In genomic region chr12:76765901-76766630, GRCm38 (mm10) we compare ENCODE assay signal across 8 mouse cellular contexts. TPM values are rescaled to one million over a fixed set of nuclear protein-coding genes. Genes with fewer than 3 reads are reported as not detected.
DNase-seq lines count a peak whose midpoint lies in the region; ATAC-seq and TF ChIP-seq lines count a peak whose summit lies in the region.

No protein-coding gene starts in this region.

- intact Hi-C loops in gastrocnemius, postnatal 36 days (cut with DNase I): no loop called here

- TF ChIP-seq CTCF in bone marrow macrophage, adult 2 months (IDR thresholded peaks at IDR 0.05; ENCODE audit: low read depth, low read length): no peak

- no peaks in the 10 kb centered on the region for H3K9me3 ChIP-seq in forebrain, embryonic 12.5 days
- H3K9me3 ChIP-seq in intestine, embryonic 16.5 days (ENCODE audit: control insufficient read depth, low read length): no peaks in the 10 kb centered on the region

- peaks cover 8% of the 10 kb centered on the region for H3K4me1 ChIP-seq in bone marrow macrophage, adult 2 months (ENCODE audit: control insufficient read depth, insufficient read depth, low read length)
- H3K4me1 ChIP-seq in forebrain, embryonic 12.5 days: peaks cover 7% of the 10 kb centered on the region
- peaks cover 5% of the 10 kb centered on the region; the same call in 1 of the 2 replicates for H3K4me1 ChIP-seq in intestine, embryonic 16.5 days (ENCODE audit: control insufficient read depth, insufficient read depth, low read length)

- peak overlapping the region; percentile 58 for H3K4me2 ChIP-seq in forebrain, embryonic 12.5 days
- peak overlapping the region; percentile 72 for H3K4me2 ChIP-seq in intestine, embryonic 16.5 days (ENCODE audit: low read depth, low read length)

- H3K9ac ChIP-seq in forebrain, embryonic 12.5 days: peak overlapping the region; percentile 70
- peak overlapping the region; percentile 80 for H3K9ac ChIP-seq in intestine, embryonic 16.5 days (ENCODE audit: low read depth, low read length)

- peak; percentile 44 for ATAC-seq in forebrain, embryonic 12.5 days (ENCODE audit: low FRiP score)
- peak; percentile 29 for ATAC-seq in intestine, embryonic 16.5 days

- peaks cover 11% of the 10 kb centered on the region; the same call in 1 of the 2 replicates for H3K79me2 ChIP-seq in macrophage (ENCODE audit: inconsistent target)

- no peak overlapping the region for H3K27ac ChIP-seq in bone marrow macrophage, adult 2 months (ENCODE audit: insufficient read depth, low read depth, low read length)
- peak overlapping the region; percentile 83 for H3K27ac ChIP-seq in forebrain, embryonic 12.5 days
- H3K27ac ChIP-seq in intestine, embryonic 16.5 days (ENCODE audit: low read length): peak overlapping the region; percentile 65
- peak overlapping the region; percentile 81 for H3K27ac ChIP-seq in macrophage

- H3K36me3 ChIP-seq in forebrain, embryonic 12.5 days (replicated peaks): no peaks in the 10 kb centered on the region
- no peaks in the 10 kb centered on the region for H3K36me3 ChIP-seq in intestine, embryonic 16.5 days (ENCODE audit: control insufficient read depth, insufficient read depth, low read length)
- no peaks in the 10 kb centered on the region for H3K36me3 ChIP-seq in macrophage (ENCODE audit: inconsistent target)

- TF ChIP-seq POLR2A in bone marrow macrophage, adult 2 months (IDR thresholded peaks at IDR 0.05; ENCODE audit: borderline replicate concordance, low read depth, low read length): no peak

- peaks cover 7% of the 10 kb centered on the region; the same call in 1 of the 2 replicates for H3K27me3 ChIP-seq in forebrain, embryonic 12.5 days
- no peaks in the 10 kb centered on the region for H3K27me3 ChIP-seq in intestine, embryonic 16.5 days (replicated peaks; ENCODE audit: control insufficient read depth, insufficient read depth, low read length)

- peak overlapping the region; percentile 74 for H3K4me3 ChIP-seq in bone marrow macrophage, adult 2 months (ENCODE audit: insufficient read depth, low read length)
- H3K4me3 ChIP-seq in forebrain, embryonic 12.5 days (replicated peaks): peak overlapping the region; percentile 71
- H3K4me3 ChIP-seq in intestine, embryonic 16.5 days (ENCODE audit: low read length): peak overlapping the region; percentile 78
- peak overlapping the region; percentile 82 for H3K4me3 ChIP-seq in macrophage (ENCODE audit: inconsistent target)

- DNase-seq in kidney, postnatal 10 days: peak; percentile 35
- DNase-seq in kidney, postnatal 36 days: no peak
- DNase-seq in natural killer cell, adult 2 months (ENCODE audit: low spot score in 2 of 2): no peak
- no peak for DNase-seq in gastrocnemius, postnatal 36 days

- 31% methylated on average over 20 of the region's 20 CpGs for WGBS in forebrain, embryonic 12.5 days
- 33% methylated on average over 20 of the region's 20 CpGs for WGBS in intestine, embryonic 16.5 days
- WGBS in macrophage (ENCODE audit: missing documents): 52% methylated on average over 20 of the region's 20 CpGs

RNA-seq across cellular contexts. Expression of gene Fntb, which starts 0.7 kb away (rescaled TPM):
- polyA plus RNA-seq in bone marrow macrophage, adult 2 months (2012; ENCODE audit: insufficient read depth, insufficient read length, missing spikeins): 4.3 and 5.5 TPM in 2 replicates
- 35.2 and 37.3 TPM in 2 replicates for polyA plus RNA-seq in forebrain, embryonic 12.5 days (2016; fragmentation: Nextera tagmentation; extraction: Ambion mirVana)
- polyA plus RNA-seq in intestine, embryonic 16.5 days (2015; fragmentation: Nextera tagmentation; extraction: Ambion mirVana): 27.9 and 29.5 TPM in 2 replicates
- 10 to 100 TPM in 4 of 26 experiments, 1 to 10 TPM in 20, under 1 TPM in 2; 0.86 to 11.7 (median 5.8) TPM for total RNA-seq in macrophage (2018; cell fraction: chromatin; rRNA removed)
- total RNA-seq in macrophage (2018; cell fraction: cytosol; rRNA removed): 1 to 10 TPM; 3.5 to 6.8 (median 5.6) TPM
- total RNA-seq in macrophage (2018; cell fraction: nucleus; rRNA removed): 1 to 10 TPM in 25 of 26 experiments, under 1 TPM in 1; 0.82 to 7.5 (median 4.2) TPM
- polyA plus RNA-seq in macrophage (2018): 4.4 to 7.2 TPM (median 4.9 TPM) in 3 replicates
- 10 to 100 TPM; 12.2 to 16.1 TPM for total RNA-seq in gastrocnemius, postnatal 36 days (2021)

RNA-seq across cellular contexts. Expression of gene Churc1, which starts 0.7 kb away (rescaled TPM):
- polyA plus RNA-seq in bone marrow macrophage, adult 2 months (2012; ENCODE audit: insufficient read depth, insufficient read length, missing spikeins): 52.1 and 52.3 TPM in 2 replicates
- polyA plus RNA-seq in forebrain, embryonic 12.5 days (2016; fragmentation: Nextera tagmentation; extraction: Ambion mirVana): 70.1 and 79.0 TPM in 2 replicates
- polyA plus RNA-seq in intestine, embryonic 16.5 days (2015; fragmentation: Nextera tagmentation; extraction: Ambion mirVana): 121 and 130 TPM in 2 replicates
- total RNA-seq in macrophage (2018; cell fraction: chromatin; rRNA removed): 10 to 100 TPM in 13 of 26 experiments, 1 to 10 TPM in 13; 6.0 to 24.2 (median 10.3) TPM
- total RNA-seq in macrophage (2018; cell fraction: cytosol; rRNA removed): 10 to 100 TPM; 41.4 to 67.1 (median 55.2) TPM
- 10 to 100 TPM in 21 of 26 experiments, 1 to 10 TPM in 5; 6.7 to 33.4 (median 15.8) TPM for total RNA-seq in macrophage (2018; cell fraction: nucleus; rRNA removed)
- polyA plus RNA-seq in macrophage (2018): 23.7 to 72.6 TPM (median 66.6 TPM) in 3 replicates
- total RNA-seq in gastrocnemius, postnatal 36 days (2021): 10 to 100 TPM; 59.7 to 59.8 TPM

RNA-seq across cellular contexts. Expression of gene Gpx2, which starts 29.3 kb away (rescaled TPM):
- polyA plus RNA-seq in bone marrow macrophage, adult 2 months (2012; ENCODE audit: insufficient read depth, insufficient read length, missing spikeins): not detected in 2 replicates
- 0.33 and 1.2 TPM in 2 replicates for polyA plus RNA-seq in forebrain, embryonic 12.5 days (2016; fragmentation: Nextera tagmentation; extraction: Ambion mirVana)
- polyA plus RNA-seq in intestine, embryonic 16.5 days (2015; fragmentation: Nextera tagmentation; extraction: Ambion mirVana): 69.0 and 91.0 TPM in 2 replicates
- not detected for total RNA-seq in macrophage (2018; cell fraction: chromatin; rRNA removed)
- total RNA-seq in macrophage (2018; cell fraction: cytosol; rRNA removed): not detected
- not detected for total RNA-seq in macrophage (2018; cell fraction: nucleus; rRNA removed)
- polyA plus RNA-seq in macrophage (2018): not detected in 3 replicates
- total RNA-seq in gastrocnemius, postnatal 36 days (2021): not detected

RNA-seq across cellular contexts. Expression of gene Sptb, which starts 55.7 kb away (rescaled TPM):
- polyA plus RNA-seq in bone marrow macrophage, adult 2 months (2012; ENCODE audit: insufficient read depth, insufficient read length, missing spikeins): 0.12 and 0.27 TPM in 2 replicates
- polyA plus RNA-seq in forebrain, embryonic 12.5 days (2016; fragmentation: Nextera tagmentation; extraction: Ambion mirVana): 1.8 and 2.1 TPM in 2 replicates
- polyA plus RNA-seq in intestine, embryonic 16.5 days (2015; fragmentation: Nextera tagmentation; extraction: Ambion mirVana): 0.98 and 1.2 TPM in 2 replicates
- total RNA-seq in macrophage (2018; cell fraction: chromatin; rRNA removed): under 1 TPM in 16 of 26 experiments, not detected in 10; 0.04 to 0.22 (median 0.12) TPM
- under 1 TPM in 25 of 26 experiments, not detected in 1; under 0.01 to 0.06 (median 0.04) TPM for total RNA-seq in macrophage (2018; cell fraction: cytosol; rRNA removed)
- under 1 TPM in 21 of 26 experiments, not detected in 5; 0.04 to 0.17 (median 0.10) TPM for total RNA-seq in macrophage (2018; cell fraction: nucleus; rRNA removed)
- 0.02 to 0.10 TPM (median 0.06 TPM) in 3 replicates for polyA plus RNA-seq in macrophage (2018)
- 100 to 1,000 TPM; 112 to 143 TPM for total RNA-seq in gastrocnemius, postnatal 36 days (2021)

RNA-seq across cellular contexts. Expression of gene Rab15, which starts 56.6 kb away (rescaled TPM):
- polyA plus RNA-seq in bone marrow macrophage, adult 2 months (2012; ENCODE audit: insufficient read depth, insufficient read length, missing spikeins): not detected in 2 replicates
- 11.8 and 13.8 TPM in 2 replicates for polyA plus RNA-seq in forebrain, embryonic 12.5 days (2016; fragmentation: Nextera tagmentation; extraction: Ambion mirVana)
- polyA plus RNA-seq in intestine, embryonic 16.5 days (2015; fragmentation: Nextera tagmentation; extraction: Ambion mirVana): 17.6 and 18.7 TPM in 2 replicates
- total RNA-seq in macrophage (2018; cell fraction: chromatin; rRNA removed): 1 to 10 TPM in 11 of 26 experiments, under 1 TPM in 5, not detected in 10; 0.25 to 5.6 (median 1.3) TPM
- 1 to 10 TPM in 13 of 26 experiments, under 1 TPM in 12, not detected in 1; 0.03 to 2.3 (median 1.0) TPM for total RNA-seq in macrophage (2018; cell fraction: cytosol; rRNA removed)
- 1 to 10 TPM in 11 of 26 experiments, under 1 TPM in 11, not detected in 4; 0.13 to 3.3 (median 0.88) TPM for total RNA-seq in macrophage (2018; cell fraction: nucleus; rRNA removed)
- polyA plus RNA-seq in macrophage (2018): 0.26 to 1.7 TPM (median 0.42 TPM) in 3 replicates
- 1 to 10 TPM; 3.1 to 5.6 TPM for total RNA-seq in gastrocnemius, postnatal 36 days (2021)

Comparison
In these comparisons a context has a peak if more than half of its experiments do, and no peak if none do; other contexts are left out.
1. RNA of gene Gpx2, which starts 29.3 kb away (polyA plus RNA-seq): 69.0 to 91.0 TPM in intestine, embryonic 16.5 days; 0.33 to 1.2 TPM in forebrain, embryonic 12.5 days, not detected in bone marrow macrophage, adult 2 months and not detected in macrophage; every median in the first group is over 10 times any median in the second.
2. Peak in every context shown above with its lines, with median percentiles within 50 percentile points of each other: H3K4me3 ChIP-seq.